Mouse (Mus musculus): ENCODE results near the gene Rps27rt.
A peak's percentile ranks its signal among the peaks of the same experiment; 100 is the strongest.
"Not testable (repeated sequence)": the region's sequence is repeated elsewhere in the genome, so short reads cannot be mapped to it uniquely, and the experiment has no call there.

Gene Rps27rt

GRCm38 (mm10) chr9:114979969-114980368 is 2.6 kb downstream of the Rps27rt start:
- DNase-seq (ENCODE audit: low spot score in 2 of 2) = no peak

GRCm38 (mm10) chr9:114978281-114979111 is 4.0 kb downstream of the Rps27rt start, which contains the start of gene Osbpl10:
TSS of gene Osbpl10 (plus strand) at chr9:114978569.
- DNase-seq (ENCODE audit: low spot score in 2 of 2) = peak; percentile 55 to 69

- peak in 1 of 2 experiments; percentile 41 for DNase-seq (ENCODE audit: low spot score in 2 of 2)
Observed at GRCm38 (mm10) chr9:114977461-114978280, 4.9 kb downstream of the Rps27rt start.

GRCm38 (mm10) chr9:114966286-114966685 is 16.3 kb downstream of the Rps27rt start:
- not testable (repeated sequence) for DNase-seq (ENCODE audit: low spot score in 2 of 2)

GRCm38 (mm10) chr9:114964093-114964492 is 18.4 kb downstream of the Rps27rt start:
- DNase-seq (ENCODE audit: low spot score in 2 of 2) = no peak

GRCm38 (mm10) chr9:114960844-114961243 is 21.7 kb downstream of the Rps27rt start:
- DNase-seq (ENCODE audit: low spot score in 2 of 2) = no peak

- no peak for DNase-seq (ENCODE audit: low spot score in 2 of 2)
Observed at GRCm38 (mm10) chr9:114960043-114960789, 22.3 kb downstream of the Rps27rt start.

- DNase-seq (ENCODE audit: low spot score in 2 of 2) = no peak
Observed at GRCm38 (mm10) chr9:114956945-114957344, 25.6 kb downstream of the Rps27rt start.

- no peak for DNase-seq (ENCODE audit: low spot score in 2 of 2)
Observed at GRCm38 (mm10) chr9:114955340-114955739, 27.2 kb downstream of the Rps27rt start.

GRCm38 (mm10) chr9:114952866-114953265 is 29.7 kb downstream of the Rps27rt start:
- DNase-seq (ENCODE audit: low spot score in 2 of 2) = no peak

- DNase-seq (ENCODE audit: low spot score in 2 of 2) = no peak
Observed at GRCm38 (mm10) chr9:114948395-114948794, 34.1 kb downstream of the Rps27rt start.

- DNase-seq (ENCODE audit: low spot score in 2 of 2) = no peak
Observed at GRCm38 (mm10) chr9:114945576-114945975, 37.0 kb downstream of the Rps27rt start.

- no peak for DNase-seq (ENCODE audit: low spot score in 2 of 2)
Observed at GRCm38 (mm10) chr9:114944642-114945041, 37.9 kb downstream of the Rps27rt start.

- no peak for DNase-seq (ENCODE audit: low spot score in 2 of 2)
Observed at GRCm38 (mm10) chr9:114936687-114937086, 45.9 kb downstream of the Rps27rt start.

GRCm38 (mm10) chr9:114935321-114935720 is 47.2 kb downstream of the Rps27rt start:
- DNase-seq (ENCODE audit: low spot score in 2 of 2) = no peak

- DNase-seq (ENCODE audit: low spot score in 2 of 2) = no peak
Observed at GRCm38 (mm10) chr9:114934231-114934630, 48.3 kb downstream of the Rps27rt start.

GRCm38 (mm10) chr9:114933723-114934171 is 48.8 kb downstream of the Rps27rt start, which contains the start of gene Gpd1l:
TSS of gene Gpd1l (minus strand) at chr9:114933987.
- DNase-seq (ENCODE audit: low spot score in 2 of 2) = peak; percentile 86 to 93

- DNase-seq (ENCODE audit: low spot score in 2 of 2) = no peak
Observed at GRCm38 (mm10) chr9:114933037-114933722, 49.4 kb downstream of the Rps27rt start.

- DNase-seq (ENCODE audit: low spot score in 2 of 2) = no peak
Observed at GRCm38 (mm10) chr9:114932607-114933006, 49.9 kb downstream of the Rps27rt start.

Data from frontal cortex, postnatal 25 days (tissue).